Mouse (Mus musculus): ENCODE results near the gene 4833439L19Rik.

DNA sequence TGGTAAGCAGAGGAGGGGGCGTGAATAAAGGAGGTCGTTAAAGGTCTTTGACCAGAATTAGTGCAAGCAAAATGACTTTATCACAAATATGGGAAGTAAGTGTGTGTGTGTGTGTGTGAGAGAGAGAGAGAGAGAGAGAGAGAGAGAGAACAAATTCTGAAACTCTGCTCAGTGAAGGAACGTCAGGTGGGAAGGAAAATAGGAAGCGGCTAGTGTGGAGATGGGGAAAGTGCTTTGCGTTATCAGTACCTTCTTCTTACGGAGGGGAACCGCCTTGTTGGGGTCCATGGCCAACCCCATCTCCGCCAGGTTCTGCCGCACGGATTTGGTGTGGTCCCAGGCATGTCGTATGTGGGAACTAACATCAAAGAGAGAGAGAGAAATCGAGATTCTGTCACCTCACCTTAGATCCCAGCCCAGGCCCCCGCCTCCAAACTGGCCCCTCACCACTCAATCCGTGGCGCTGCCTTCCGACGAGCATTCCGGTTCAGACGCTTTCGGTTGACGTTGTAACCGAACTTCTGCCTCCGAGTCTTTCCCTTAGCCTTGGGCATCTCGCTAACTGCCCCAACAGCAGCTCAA is 24.3 kb upstream of the 4833439L19Rik start:
- TF ChIP-seq CTCF (IDR thresholded peaks at IDR 0.05; ENCODE audit: control insufficient read depth, insufficient read depth, insufficient replicate concordance, low read depth, low read length) (no peak), POLR2A (IDR thresholded peaks at IDR 0.05; ENCODE audit: control insufficient read depth, low read depth, low read length) (no peak)

Measured in testis, adult 2 months (tissue).